Mouse (Mus musculus) adrenal gland, adult 8-10 months (tissue): ENCODE results near the gene Ube2a. TPM values are rescaled to one million over a fixed set of nuclear protein-coding genes. Genes with fewer than 3 reads are reported as not detected.
"Not testable (repeated sequence)": the region's sequence is repeated elsewhere in the genome, so short reads cannot be mapped to it uniquely, and the experiment has no call there.

Source experiments
- DNase-seq: peaks from one replicate; pipeline ENCODE4 v3.0.0; 2022
- total RNA-seq, 4 experiments: library from RNA; stranded (reverse); gene quantifications; 2 replicates each; pipeline ENCODE4 v1.2.4; 2022

The Ube2a gene
- total RNA-seq = 10 to 100 TPM; 51.4 to 63.9 (median 55.7) TPM

DNA sequence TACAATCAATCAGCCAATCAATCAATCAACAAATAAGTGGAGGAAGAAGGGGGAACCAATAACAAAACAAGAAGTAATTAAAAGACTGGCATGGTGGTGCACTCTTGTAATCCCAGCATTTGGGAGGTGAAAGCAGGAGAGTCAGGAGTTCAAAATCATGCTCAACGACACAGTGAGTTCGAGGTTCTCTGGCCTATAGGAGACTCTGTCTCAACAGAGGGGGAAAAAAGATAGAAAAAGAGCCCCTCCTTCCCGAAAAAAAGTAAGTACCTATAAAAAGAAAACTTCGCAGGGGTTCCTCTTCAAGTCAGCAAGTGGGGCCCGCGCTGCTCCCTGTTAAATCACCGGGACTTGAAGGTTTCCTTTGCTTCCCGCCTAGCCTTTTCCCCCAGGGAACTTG lies at the start of gene Ube2a, which contains the start of gene C330007P06Rik:
TSS of gene Ube2a (plus strand) at position 136 of the 400 bp plus-strand sequence.
TSS of gene C330007P06Rik (minus strand) at position 347 of the 400 bp plus-strand sequence.
- no peak for DNase-seq

- DNase-seq = no peak
Observed at GRCm38 (mm10) chrX:36823932-36824711, 49.6 kb upstream of the Ube2a start.

DNA sequence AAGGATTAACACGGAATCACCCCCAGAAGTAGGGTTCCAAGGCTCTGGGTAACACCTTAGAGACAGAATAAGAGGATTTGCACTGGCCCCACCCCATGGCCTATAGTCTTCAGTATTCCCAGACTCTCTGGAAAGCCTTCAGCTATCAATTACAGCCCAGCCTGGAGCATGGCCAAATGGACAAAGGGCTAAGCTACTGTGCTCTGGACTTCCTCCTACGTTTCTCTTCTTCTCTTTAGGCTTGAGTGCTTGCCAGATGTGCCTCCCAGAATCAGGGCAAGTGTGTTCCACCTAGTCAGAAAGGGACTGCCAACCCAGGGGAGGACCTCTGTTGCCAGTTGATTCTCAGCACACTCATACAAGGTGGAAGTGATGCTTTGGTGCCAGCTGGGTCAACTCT lies 48.7 kb upstream of the Ube2a start:
- DNase-seq = no peak

GRCm38 (mm10) chrX:36826873-36827272 lies 46.8 kb upstream of the Ube2a start:
- no peak for DNase-seq

DNA sequence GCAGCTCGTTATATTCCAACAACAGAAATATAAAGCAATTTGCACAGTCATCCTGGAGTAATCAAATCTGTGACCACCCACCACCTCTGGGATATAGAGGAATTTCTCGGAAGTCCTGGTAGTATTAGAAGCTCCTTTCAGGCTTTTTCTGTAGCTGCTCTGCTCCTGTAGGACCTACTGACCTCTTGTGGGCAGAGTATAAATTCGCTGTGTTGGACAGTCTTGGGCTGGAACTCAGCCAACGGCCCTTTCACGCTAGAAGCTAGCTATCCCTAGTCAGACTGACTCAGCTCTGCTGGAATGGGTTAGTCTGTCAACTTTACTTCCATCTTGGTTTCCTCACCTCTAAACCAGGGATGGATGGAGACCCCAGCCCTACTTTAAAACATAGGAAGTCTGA lies 43.4 kb upstream of the Ube2a start:
- peak; percentile 66 for DNase-seq

- DNase-seq = no peak
Observed at GRCm38 (mm10) chrX:36831632-36832031, 42.1 kb upstream of the Ube2a start.

GRCm38 (mm10) chrX:36833397-36834084 lies 40.2 kb upstream of the Ube2a start:
- peak; percentile 32 for DNase-seq

GRCm38 (mm10) chrX:36837069-36837676 lies 36.5 kb upstream of the Ube2a start:
- DNase-seq = no peak

DNA sequence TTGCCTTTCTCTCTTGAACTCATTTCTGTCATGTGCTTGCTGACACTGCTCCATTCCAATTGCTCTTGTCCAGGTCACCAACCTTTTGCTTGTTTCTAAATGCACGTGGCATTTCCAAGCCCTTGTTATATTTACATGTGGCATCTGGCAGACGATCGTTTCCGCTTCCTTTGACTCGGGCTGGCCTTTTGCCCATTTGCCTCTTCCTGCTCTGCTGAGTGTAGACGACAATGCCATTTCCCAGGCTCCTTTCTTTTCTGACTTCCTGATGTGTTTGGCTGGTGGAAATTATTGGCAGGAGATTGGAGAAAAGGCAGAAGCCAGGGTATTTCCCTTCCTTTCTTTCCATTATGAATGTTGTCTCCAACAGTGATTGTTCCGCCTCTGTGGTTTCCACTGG lies 34.3 kb upstream of the Ube2a start:
- DNase-seq = no peak

DNA sequence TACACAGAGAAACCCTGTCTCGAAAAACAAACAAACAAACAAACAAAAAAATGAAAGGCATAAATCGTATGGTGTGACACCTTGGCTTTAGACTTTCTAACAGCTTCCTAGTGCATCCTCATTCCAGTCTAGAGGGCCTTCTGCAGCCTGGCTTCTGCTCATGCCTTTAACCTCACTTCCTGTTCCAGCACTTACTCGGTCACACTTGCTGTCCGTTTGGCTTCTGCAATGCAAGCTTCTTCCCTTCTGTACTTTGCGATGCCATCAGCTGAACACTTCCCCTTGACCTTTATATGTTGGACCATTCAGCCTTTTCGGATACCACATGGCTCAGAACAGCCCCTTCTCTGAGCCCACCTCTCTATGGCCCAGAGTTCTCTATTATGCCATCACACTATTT lies 32.0 kb upstream of the Ube2a start:
- DNase-seq = no peak

DNA sequence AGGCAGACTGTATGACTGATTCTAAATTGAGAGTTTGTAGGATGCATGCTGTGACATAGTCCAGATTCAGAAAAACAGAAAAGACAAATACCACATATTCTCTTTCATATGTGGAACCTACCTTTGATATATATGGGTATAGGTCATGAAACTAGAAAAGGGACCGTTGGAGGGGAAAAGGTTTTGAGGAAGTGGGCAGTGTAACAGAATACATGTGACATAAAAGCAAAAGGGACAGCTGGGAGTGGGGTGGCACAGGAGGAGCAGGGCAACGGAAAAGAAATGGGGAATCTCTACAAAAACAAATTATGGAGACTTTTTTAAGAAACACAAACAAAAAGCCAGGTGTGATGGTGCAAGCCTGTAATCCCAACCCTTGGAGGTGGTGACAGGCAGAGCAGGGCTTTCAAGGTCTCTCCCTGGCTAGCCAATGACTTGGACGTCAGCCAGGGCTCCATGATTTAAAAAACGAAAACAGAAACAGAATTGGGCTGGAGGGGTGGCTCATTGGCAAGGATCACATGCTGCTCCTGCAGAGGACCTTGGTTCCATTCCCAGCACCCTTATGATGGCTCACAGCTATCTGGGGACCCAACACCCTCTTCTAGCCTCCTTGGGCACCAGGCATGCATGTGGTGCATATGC lies 30.2 kb upstream of the Ube2a start:
- DNase-seq = no peak

DNA sequence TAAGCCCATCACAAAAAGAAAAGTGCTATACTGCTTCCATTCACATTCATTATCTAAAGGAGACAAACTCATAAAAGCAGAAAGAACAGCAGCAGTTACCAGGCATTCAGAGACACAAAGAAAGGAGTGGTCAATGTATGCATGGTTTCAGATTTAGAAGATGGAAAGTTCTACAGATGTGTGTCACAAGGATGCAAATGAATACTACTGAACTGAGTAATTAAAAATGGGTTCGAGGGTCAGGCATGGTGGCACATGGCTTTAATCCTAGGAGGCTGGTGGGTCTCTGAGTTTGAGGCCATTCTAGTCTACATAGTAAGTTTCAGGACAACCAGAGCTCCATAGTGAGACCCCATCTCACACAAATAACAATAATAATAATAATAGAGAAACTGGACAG lies 26.5 kb upstream of the Ube2a start:
- no peak for DNase-seq

DNA sequence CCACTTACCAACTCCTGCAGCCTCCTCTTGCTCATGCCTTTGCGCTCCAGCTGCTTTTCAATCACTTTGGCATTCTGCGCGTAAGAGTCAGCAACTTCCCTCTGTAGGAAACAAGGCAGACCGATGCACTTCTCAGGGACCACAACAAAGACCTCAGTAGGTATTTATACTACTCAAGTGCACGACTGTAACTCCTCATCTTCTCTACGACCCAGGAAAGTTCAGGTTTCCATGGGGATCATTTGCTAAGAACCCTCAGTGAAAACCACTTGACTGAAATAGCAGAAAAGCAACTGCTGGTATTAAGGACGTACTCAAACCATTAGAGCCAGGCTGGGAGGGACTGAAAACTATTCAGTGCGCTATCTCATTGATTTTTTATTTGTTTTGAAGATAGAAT lies 21.1 kb upstream of the Ube2a start:
- DNase-seq = no peak

DNA sequence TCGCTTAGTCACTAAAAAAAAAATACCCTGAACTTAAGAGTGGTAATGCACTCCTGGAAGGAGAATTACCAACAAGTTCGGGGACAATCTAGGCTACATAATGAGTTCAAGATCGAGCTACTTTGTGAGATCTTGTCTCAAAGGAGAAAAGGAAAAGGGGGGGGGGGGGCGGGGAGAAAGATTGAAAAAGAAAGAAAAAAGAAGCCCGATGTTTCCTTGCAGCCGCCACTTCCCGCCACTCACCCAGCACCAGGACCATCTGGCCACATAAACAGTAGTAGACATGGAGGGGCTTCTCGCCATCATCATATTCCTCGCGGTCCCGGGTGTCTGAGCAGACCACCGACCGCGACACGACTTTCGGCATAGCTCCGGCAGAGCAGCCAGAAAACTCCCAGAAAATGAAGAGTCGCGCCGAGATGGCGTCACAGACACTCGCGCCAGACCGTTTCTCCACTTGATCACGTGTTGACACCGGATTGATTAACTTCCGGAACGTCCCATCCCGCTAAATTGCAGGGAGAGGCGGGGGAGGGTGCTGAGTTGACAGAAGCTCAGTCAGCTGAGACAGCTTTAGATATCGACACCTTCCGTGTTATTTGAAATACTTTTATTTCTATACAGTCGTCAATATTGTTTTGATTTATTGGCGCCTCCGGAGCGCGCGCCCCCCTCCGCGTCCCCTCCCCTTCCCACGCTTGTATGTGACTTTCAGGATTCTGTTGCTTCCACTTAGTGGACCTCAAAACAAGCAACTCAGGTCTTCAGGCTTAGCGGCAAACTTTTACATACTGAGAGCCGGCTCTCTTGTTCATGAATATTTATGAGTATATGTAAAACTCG lies 9.7 kb upstream of the Ube2a start:
- DNase-seq = peak; percentile 77

GRCm38 (mm10) chrX:36864609-36865328 lies 8.9 kb upstream of the Ube2a start:
- no peak for DNase-seq

DNA sequence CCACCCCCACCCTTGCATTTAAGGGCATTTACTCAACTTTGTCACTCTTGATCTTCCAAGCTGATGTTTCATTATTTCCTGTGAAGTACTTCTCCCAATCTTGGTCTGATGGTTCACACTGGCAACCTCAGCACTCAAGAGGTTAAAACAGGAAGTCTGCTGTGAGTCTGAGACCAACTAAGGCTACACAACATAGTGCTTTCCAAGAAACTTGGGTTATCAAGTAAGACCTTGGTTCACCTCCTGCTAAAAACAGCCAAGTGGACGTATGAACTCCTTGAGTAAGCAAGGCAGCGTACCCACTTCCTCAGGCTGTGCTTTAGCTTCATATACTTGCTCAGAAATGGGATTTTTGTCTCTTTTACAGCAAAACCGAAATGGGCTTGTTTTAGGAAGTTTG lies 3.3 kb upstream of the Ube2a start:
- no peak for DNase-seq

DNA sequence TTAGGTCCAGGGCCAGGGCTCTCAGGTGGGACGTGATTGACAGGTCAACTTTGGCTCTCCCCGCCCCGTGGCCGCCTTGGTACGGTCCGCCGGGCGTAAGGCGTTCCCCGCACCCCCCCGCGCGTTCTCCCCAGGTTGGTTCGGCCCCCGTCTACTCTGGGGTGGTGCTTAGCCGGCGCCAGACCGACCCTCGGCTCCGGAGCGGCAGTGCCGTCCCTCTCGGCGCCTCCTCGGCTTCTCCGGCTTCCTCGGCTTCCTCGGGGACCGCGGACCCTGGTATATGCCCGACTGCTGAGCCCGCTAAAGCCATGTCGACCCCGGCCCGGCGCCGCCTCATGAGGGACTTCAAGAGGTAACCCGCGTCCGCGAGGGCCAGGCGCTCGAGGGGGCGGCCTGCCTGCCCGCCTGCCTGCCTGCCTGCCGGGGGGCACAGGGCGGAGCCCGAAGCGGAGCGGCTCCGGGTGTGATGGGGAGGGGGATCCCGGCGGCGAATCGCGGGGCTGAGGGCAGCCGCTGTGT lies 537 bp downstream of the Ube2a start:
- DNase-seq = peak; percentile 76

DNA sequence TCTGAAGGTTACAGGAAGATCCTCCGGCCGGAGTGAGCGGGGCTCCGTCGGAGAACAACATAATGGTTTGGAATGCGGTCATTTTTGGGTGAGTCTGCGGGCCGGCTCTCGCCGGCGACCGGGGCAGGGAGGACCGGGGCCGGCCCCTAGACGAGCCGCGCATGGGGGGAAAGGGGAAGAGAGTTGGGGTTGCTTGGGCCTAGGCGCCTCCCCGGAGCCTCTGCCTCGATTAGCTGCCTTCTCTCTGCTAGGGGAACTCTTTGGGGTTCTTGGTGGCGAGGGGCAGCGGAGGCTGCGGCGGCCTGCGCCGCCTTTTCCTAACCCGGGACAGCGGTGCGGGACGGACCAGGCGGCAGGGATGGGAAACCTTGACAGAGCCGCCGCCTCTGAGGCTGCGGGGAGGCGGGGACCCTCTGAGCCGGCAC lies 1.0 kb downstream of the Ube2a start:
- no peak for DNase-seq

DNA sequence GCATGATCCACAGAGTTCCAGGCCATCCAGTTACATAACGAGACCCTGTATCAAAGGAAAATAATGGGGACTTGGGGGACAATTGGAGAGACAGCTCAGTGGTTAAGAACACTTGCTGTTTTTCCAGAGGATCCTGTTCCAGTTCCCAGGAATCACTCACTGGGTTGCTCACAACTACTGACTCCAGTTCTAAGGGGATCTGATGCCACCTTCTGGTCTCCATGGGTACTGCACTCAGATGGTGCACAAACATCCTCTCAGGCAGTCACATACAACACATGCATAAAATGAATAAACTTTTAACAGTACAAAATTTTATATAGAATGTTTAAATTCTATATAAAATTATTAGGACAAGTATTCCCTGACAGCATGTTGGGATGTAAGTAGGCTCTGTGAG lies 11.0 kb downstream of the Ube2a start:
- DNase-seq = no peak

DNA sequence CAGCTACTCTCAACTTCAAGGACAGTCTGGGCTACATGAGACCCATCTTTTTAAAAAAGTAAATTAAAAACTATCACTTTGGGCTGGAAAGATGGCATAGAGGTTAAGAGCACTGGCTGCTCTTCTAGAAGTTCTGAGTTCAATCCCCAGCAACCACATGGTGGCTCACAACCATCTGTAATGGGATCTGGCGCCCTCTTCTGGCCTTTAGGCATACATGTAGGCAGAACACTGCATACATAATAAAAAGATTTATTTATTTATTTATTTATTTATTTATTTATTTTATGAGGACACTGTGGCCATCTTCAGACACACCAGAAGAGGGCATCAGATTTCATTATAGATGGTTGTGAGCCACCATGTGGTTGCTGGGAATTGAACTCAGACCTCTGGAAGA lies 25.2 kb downstream of the Ube2a start:
- DNase-seq = not testable (repeated sequence)

DNA sequence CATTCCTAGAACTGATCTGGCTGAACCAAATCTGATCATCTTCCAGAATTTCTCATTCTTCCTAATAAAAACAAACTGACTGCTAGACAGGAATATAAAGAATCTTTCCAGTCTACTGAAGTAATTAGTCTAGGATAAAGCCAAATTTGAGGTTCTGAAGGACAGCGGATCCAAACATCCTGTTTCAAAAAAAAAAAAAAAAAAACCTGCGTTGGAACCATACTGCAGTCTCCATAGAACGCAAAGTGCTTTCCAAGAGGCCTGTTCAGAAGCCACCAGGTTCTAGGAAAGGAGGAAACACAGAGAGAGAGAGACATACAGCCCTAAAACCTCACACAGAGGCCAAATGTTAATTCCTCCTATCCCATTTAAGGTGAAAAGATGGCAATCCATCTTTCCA lies 28.0 kb downstream of the Ube2a start:
- DNase-seq = no peak
